Mouse (Mus musculus) liver, adult 2 months (tissue): ENCODE data around the gene Yipf6. TPM values are rescaled to one million over a fixed set of nuclear protein-coding genes. Genes with fewer than 3 reads are reported as not detected.

Experiments used
- DNase-seq: peaks from one replicate; pipeline ENCODE4 v3.0.0-alpha.2; 2011; ENCODE audit warnings: low read depth, low spot score; ENCODE audit errors: extremely low read depth
- H3K27ac ChIP-seq: fragments of 200-500 bp; replicated peaks from 2 replicates; pipeline ENCODE4 v1.5.1; 2012; ENCODE audit warnings: low read depth, mild to moderate bottlenecking, control low read depth, inconsistent platforms, low read length; ENCODE audit not compliant: insufficient read depth
- H3K27me3 ChIP-seq: fragments of 200-500 bp; 2 replicates; pipeline ENCODE4 v1.6.1; 2012; ENCODE audit warnings: mild to moderate bottlenecking, moderate library complexity, low read length, inconsistent platforms; ENCODE audit not compliant: control insufficient read depth, insufficient read depth
- H3K36me3 ChIP-seq: fragments of 200-500 bp; 2 replicates; pipeline ENCODE4 v1.6.1; 2012; ENCODE audit warnings: low read length, inconsistent platforms; ENCODE audit not compliant: control insufficient read depth, insufficient read depth
- H3K4me1 ChIP-seq: fragments of 200-500 bp; 2 replicates; pipeline ENCODE4 v1.6.1; 2011; ENCODE audit warnings: low read length; ENCODE audit not compliant: control insufficient read depth, insufficient read depth
- H3K4me3 ChIP-seq: fragments of 200-500 bp; 2 replicates; pipeline ENCODE4 v1.5.1; 2011; ENCODE audit warnings: low read depth, mild to moderate bottlenecking, control low read depth, low read length, moderate library complexity; ENCODE audit not compliant: insufficient read depth
- H3K79me2 ChIP-seq: fragments of 200-500 bp; 2 replicates; pipeline ENCODE4 v1.6.1; 2012; ENCODE audit warnings: inconsistent platforms, mild to moderate bottlenecking, low read length, moderate library complexity; ENCODE audit not compliant: control insufficient read depth, insufficient read depth
- H3K9ac ChIP-seq: fragments of 200-500 bp; 2 replicates; pipeline ENCODE4 v1.6.1; 2012; ENCODE audit warnings: low read depth, mild to moderate bottlenecking, control low read depth, inconsistent platforms, low read length
- CTCF ChIP-seq: fragments of 200-500 bp; IDR thresholded peaks from 2 replicates; pipeline ENCODE4 v1.5.1; 2011; ENCODE audit warnings: low read depth, low read length, control low read depth
- POLR2A ChIP-seq: fragments of 200-500 bp; IDR thresholded peaks from 2 replicates; pipeline ENCODE4 v1.6.1; 2011; ENCODE audit warnings: low read length, control low read depth; ENCODE audit not compliant: insufficient read depth; ENCODE audit errors: extremely low read depth
- WGBS: fragments of 180-500 bp; shearing (Covaris S2); methylation state at CpG from one replicate; pipeline ENCODE4 v1.1.7; 2018; 5-methylcytosine and 5-hydroxymethylcytosine counted together
- polyA plus RNA-seq: library from polyadenylated mRNA; depleted of rRNA; stranded (reverse); fragments of >200 nt; gene quantifications from 2 replicates; pipeline ENCODE4 v1.2.3, GENCODE M21; 2012; rRNA removed
- total RNA-seq: library from RNA; depleted of rRNA; stranded (reverse); fragments of >200 nt; gene quantifications from 2 replicates; pipeline ENCODE4 v1.2.3, GENCODE M21; 2014; rRNA removed

Gene Yipf6
- total RNA-seq = 35.1 and 40.5 TPM in 2 replicates
- 11.7 and 14.9 TPM in 2 replicates for polyA plus RNA-seq

DNA sequence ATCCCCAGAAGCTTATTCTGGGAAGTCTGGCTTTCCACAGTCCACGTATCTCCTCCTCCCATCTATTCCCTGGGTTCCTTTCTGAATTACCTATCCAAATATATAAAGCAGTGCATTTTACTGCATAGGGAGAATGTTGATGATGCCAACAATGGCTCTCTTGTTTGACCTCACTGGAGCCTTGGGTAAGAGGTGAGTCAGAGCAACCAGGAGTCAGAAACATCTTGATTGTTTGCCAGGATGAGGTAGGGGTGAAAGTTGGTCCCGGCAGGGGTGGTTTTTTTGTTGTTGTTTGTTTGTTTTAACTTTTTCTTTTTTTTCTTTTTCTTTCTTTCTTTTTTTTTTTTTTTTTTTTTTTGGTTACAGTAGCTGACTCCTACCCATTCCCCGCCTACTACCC lies at the start of gene Yipf6:
Gene Yipf6 (plus strand): TSS at position 216 of the 400 bp plus-strand sequence.
- no peak for TF ChIP-seq POLR2A
- TF ChIP-seq CTCF = no peak
- no peaks in the 10 kb centered on the region for H3K27me3 ChIP-seq
- H3K27ac ChIP-seq = peak within 1 kb of the TSS; percentile 37
- H3K79me2 ChIP-seq = no peaks in the 10 kb centered on the region; the same call in 1 of the 2 replicates
- no peaks in the 10 kb centered on the region for H3K36me3 ChIP-seq
- peaks cover 1% of the 10 kb centered on the region; the same call in 1 of the 2 replicates for H3K4me1 ChIP-seq
- H3K9ac ChIP-seq = peak within 1 kb of the TSS; percentile 56
- peak within 1 kb of the TSS; percentile 86 for H3K4me3 ChIP-seq
- 82% methylated on average over 3 of the region's 3 CpGs for WGBS
- DNase-seq = no peak

DNA sequence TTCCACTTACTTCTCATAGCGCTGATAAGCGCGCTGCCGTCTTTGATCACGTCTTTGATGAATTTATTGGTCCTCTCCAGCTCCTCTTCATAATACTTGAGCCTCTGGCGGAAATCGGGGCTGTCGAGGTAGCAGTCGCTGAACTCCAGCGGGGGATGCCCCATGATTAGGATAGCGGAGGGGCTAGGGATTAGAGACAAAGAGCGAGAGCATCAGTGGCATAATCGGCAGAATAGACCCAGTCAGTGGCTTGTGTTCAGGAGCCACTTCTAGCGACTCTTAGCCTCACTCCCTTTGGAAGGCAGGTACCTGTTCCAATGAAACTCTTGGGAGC lies 46.1 kb upstream of the Yipf6 start:
- Histone ChIP-seq H3K27ac (peak overlapping the region; percentile 18; the same call in 1 of the 2 replicates), H3K9ac (peak overlapping the region; percentile 37), H3K79me2 (no peaks in the 10 kb centered on the region), H3K4me1 (no peaks in the 10 kb centered on the region), H3K27me3 (no peaks in the 10 kb centered on the region), H3K36me3 (no peaks in the 10 kb centered on the region), H3K4me3 (peak overlapping the region; percentile 81)
- no peak for DNase-seq
- no peak for TF ChIP-seq POLR2A
- no peak for TF ChIP-seq CTCF
- WGBS = under 1% methylated on average over 14 of the region's 14 CpGs

DNA sequence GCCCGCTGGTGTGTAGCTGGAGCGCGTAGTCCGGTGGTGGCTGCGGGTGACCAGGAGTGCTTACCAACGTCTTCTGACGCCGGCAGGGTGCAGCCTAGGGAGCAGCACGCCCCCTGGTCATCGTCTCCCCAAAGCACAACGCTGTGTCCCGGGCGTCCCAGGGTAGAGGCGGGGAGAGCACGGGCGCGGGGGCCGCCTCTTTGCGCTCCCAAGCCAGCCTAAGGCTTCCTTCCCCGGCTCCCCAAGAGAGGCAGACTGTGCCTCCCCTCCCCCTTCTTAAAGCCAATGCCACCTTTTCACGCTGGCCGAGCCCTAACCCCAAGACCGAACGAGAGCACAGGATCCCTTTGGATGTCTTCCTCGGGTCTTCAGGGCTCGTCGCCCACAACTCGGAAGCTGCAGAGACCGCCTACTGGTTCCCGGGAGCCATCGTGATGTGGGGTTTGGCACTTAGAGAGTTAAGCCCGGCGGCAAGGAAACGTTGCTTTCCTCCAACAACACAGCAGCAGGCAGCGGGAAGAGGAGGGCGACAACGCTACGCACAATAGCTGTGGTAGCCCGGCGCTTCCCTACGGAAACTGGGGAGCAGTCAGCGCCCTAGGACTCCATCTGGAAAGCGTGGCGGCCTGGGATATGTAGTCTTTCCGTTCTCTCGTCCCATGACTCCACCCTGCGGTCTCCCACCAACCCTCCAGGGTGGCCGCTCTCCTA lies 45.6 kb upstream of the Yipf6 start, which contains the start of gene Ophn1:
Gene Ophn1 (minus strand): TSS at position 620 of the 711 bp plus-strand sequence.
- no peaks in the 10 kb centered on the region for H3K27me3 ChIP-seq
- TF ChIP-seq CTCF = peak; percentile 8; the same call in 1 of the 2 replicates
- no peak for TF ChIP-seq POLR2A
- H3K4me3 ChIP-seq = peak within 1 kb of the TSS; percentile 81
- no peaks in the 10 kb centered on the region for H3K4me1 ChIP-seq
- H3K36me3 ChIP-seq = no peaks in the 10 kb centered on the region
- peak; percentile 36 for DNase-seq
- peak within 1 kb of the TSS; percentile 37 for H3K9ac ChIP-seq
- 0% methylated on average over 45 of the region's 48 CpGs for WGBS
- peak within 1 kb of the TSS; percentile 18; the same call in 1 of the 2 replicates for H3K27ac ChIP-seq
- no peaks in the 10 kb centered on the region for H3K79me2 ChIP-seq

DNA sequence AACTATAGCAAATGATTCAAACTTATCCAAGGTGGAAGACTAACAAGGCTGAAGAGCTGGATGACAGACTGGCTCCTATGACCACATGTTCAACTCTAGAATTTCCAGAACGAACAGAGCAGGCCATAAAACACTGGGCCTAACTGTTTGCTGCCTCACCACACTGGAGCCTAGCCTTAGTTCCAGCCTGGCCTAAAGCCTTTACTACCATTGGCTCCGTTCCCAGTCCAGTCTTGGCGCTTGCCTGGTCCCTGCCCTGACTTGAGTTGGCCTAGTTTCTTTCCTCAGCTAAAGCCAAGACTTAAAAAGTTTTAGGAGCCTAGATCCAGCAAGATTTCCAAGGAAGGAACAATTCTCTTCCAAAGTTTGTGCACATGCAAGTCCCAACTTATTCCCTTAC lies 37.8 kb upstream of the Yipf6 start:
- no peaks in the 10 kb centered on the region for H3K27me3 ChIP-seq
- H3K4me1 ChIP-seq = no peaks in the 10 kb centered on the region
- DNase-seq = peak; percentile 43
- no peaks in the 10 kb centered on the region for H3K36me3 ChIP-seq
- no peaks in the 10 kb centered on the region for H3K79me2 ChIP-seq
- no peak overlapping the region for H3K4me3 ChIP-seq
- no peak overlapping the region for H3K27ac ChIP-seq
- WGBS = 42% methylated on average over 3 of the region's 3 CpGs
- TF ChIP-seq POLR2A = no peak
- TF ChIP-seq CTCF = no peak
- H3K9ac ChIP-seq = no peak overlapping the region

DNA sequence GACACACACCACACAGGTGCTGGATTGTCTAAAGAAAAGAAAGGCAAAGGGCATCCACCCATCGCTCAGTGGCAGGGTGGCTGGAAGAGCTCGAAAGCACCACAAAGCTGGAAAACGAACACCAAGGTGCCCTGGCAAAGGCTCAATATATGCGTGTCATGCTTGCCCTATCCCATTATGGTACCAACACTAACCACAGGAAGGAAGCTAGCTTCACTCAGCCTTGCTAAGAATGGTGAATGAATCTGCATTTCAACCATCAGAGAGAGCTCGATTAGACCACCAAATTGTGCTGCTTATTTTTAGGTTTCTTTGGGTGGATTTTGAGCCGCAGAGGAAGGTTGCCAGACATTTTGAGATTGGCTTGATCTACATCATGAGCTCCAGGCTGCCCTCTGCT lies 31.9 kb upstream of the Yipf6 start:
- Histone ChIP-seq H3K4me3 (no peak overlapping the region), H3K27ac (no peak overlapping the region), H3K4me1 (no peaks in the 10 kb centered on the region), H3K79me2 (no peaks in the 10 kb centered on the region), H3K36me3 (no peaks in the 10 kb centered on the region), H3K27me3 (no peaks in the 10 kb centered on the region), H3K9ac (no peak overlapping the region)
- DNase-seq = no peak
- 88% methylated on average over 6 of the region's 6 CpGs for WGBS
- no peak for TF ChIP-seq POLR2A
- no peak for TF ChIP-seq CTCF

GRCm38 (mm10) chrX:98908910-98909309 lies 27.2 kb upstream of the Yipf6 start:
- no peak overlapping the region for H3K4me3 ChIP-seq
- H3K27me3 ChIP-seq = no peaks in the 10 kb centered on the region
- no peaks in the 10 kb centered on the region for H3K36me3 ChIP-seq
- no peak overlapping the region for H3K27ac ChIP-seq
- no peak for DNase-seq
- no peak for TF ChIP-seq POLR2A
- TF ChIP-seq CTCF = no peak
- 58% methylated on average over 1 of the region's 1 CpGs for WGBS
- H3K79me2 ChIP-seq = no peaks in the 10 kb centered on the region
- H3K4me1 ChIP-seq = no peaks in the 10 kb centered on the region
- H3K9ac ChIP-seq = no peak overlapping the region
